Mouse (Mus musculus): Measurements from ENCODE around the gene Gm4787. TPM values are rescaled to one million over a fixed set of nuclear protein-coding genes. Genes with fewer than 3 reads are reported as not detected.

Gene Gm4787
- 1.1 and 1.2 TPM in 2 replicates for polyA plus RNA-seq (2012; rRNA removed)

DNA sequence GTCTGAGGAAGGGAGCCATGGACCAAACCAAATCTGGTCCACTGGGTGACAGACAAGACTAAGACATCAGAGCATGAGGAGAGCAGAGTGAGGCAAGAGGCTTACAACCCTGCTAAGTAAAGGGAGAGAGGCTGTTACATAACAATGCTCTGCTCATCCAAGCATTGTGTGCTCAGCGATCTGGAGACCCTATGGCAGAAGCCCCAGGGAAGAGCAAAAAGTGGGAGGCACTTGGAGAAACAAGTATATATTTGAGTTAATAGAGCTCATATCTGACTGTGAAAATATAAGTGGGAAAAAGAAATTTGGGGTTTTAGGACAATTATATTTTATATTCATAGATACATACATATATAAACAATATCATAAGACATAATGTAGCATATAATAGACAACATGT lies at the start of gene Gm4787:
TSS of gene Gm4787 (minus strand) at position 101 of the 400 bp plus-strand sequence.

DNA sequence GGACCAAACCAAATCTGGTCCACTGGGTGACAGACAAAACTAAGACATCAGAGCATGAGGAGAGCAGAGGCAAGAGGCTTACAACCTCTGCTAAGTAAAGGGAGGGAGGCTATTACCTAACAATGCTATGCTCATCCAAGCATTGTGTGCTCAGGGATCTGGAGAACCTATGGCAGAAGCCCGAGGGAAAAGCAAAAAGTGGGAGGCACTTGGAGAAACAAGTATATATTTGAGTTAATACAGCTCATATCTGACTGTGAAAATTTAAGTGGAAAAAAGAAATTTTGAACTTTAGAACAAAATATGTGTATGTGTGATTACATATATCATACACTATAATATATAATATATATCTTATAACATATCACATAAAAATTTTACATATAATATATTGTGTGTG lies 42.6 kb upstream of the Gm4787 start, which contains the start of gene Adam4:
TSS of gene Adam4 (minus strand) at position 101 of the 400 bp plus-strand sequence.

DNA sequence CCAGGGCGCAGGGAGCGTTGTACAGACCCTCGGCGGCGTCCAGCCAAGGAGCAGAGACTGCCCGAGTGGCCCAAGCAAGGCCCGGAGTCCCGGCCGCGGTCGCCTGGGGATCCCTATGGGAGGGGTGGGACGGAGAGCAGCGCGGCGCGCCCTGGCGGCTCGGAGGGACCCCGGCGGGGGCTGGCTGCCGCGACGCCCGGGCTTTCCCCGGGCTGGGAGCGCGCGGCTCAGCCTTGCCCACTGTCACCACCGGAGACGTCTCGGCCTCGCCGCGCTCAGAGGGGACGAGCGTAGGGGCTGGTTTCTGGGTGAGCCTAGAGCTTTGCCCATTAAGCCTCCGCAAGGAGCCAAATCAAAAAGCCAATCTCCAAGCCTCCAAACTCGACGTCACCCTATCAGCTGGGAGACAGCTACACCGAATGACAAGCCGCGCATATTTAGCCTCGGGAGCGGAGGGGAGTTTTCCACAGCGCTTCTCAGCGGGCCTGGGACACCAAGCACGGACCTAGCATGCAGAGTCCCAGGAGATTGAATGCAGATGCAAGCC lies 46.3 kb downstream of the Gm4787 start, which contains the start of gene Slc8a3:
TSS of gene Slc8a3 (minus strand) at position 306 of the 547 bp plus-strand sequence.

Other genes starting within 250 kb of the Gm4787 start
- gene Slc8a3, start 46.3 kb downstream of the Gm4787 start, polyA plus RNA-seq (2012; rRNA removed) = 1.7 and 1.8 TPM in 2 replicates
- 1.3 TPM in 2 replicates for gene Adam4, start 42.5 kb upstream of the Gm4787 start, polyA plus RNA-seq (2012; rRNA removed)
- 77.5 and 83.4 TPM in 2 replicates for gene Cox16, start 105.7 kb upstream of the Gm4787 start, polyA plus RNA-seq (2012; rRNA removed)
- 22.5 and 29.1 TPM in 2 replicates for gene Gm20498, start 153.4 kb upstream of the Gm4787 start, polyA plus RNA-seq (2012; rRNA removed)
- gene Synj2bp, start 153.4 kb upstream of the Gm4787 start, polyA plus RNA-seq (2012; rRNA removed) = 18.6 and 28.4 TPM in 2 replicates
- gene Adam21, start 189.0 kb upstream of the Gm4787 start, polyA plus RNA-seq (2012; rRNA removed) = 0.22 and 0.27 TPM in 2 replicates
- 74.5 and 117 TPM in 2 replicates for gene Med6, start 215.5 kb upstream of the Gm4787 start, polyA plus RNA-seq (2012; rRNA removed)

Data from central nervous system, embryonic 11.5 days (tissue).